Mouse (Mus musculus) myocyte (in vitro differentiated cells): ENCODE measurements around the gene 9430015G10Rik.

Experiments
- MAX ChIP-seq: IDR thresholded peaks from one replicate; pipeline ENCODE4 v1.6.1; 2011; ENCODE audit warnings: low read depth, mild to moderate bottlenecking, control low read depth
- MYOD1 ChIP-seq, 3 experiments: IDR thresholded peaks; one replicate each; pipeline ENCODE4 v1.6.1; 2011; ENCODE audit warnings: control low read depth in 2 of 3, low read depth in 2 of 3, mild to moderate bottlenecking in 2 of 3, moderate library complexity in 1 of 3; ENCODE audit not compliant: insufficient read length in 2 of 3, control insufficient read depth in 1 of 3
- MYOG ChIP-seq, 3 experiments: IDR thresholded peaks; one replicate each; pipeline ENCODE4 v1.6.1; 2011; ENCODE audit warnings: control low read depth in 2 of 3, low read depth in 2 of 3, mild to moderate bottlenecking in 2 of 3; ENCODE audit not compliant: insufficient read length in 2 of 3, control insufficient read depth in 1 of 3, insufficient read depth in 1 of 3
- POLR2A ChIP-seq: IDR thresholded peaks from one replicate; pipeline ENCODE4 v1.6.1; 2011; ENCODE audit warnings: low read depth, mild to moderate bottlenecking, control low read depth, moderate library complexity; ENCODE audit not compliant: insufficient read length
- SRF ChIP-seq: IDR thresholded peaks from one replicate; pipeline ENCODE4 v1.6.1; 2011; ENCODE audit warnings: low read depth; ENCODE audit not compliant: control insufficient read depth, insufficient read length
- TCF3 ChIP-seq: IDR thresholded peaks from one replicate; pipeline ENCODE4 v1.6.1; 2011; ENCODE audit warnings: low read depth, control low read depth; ENCODE audit not compliant: insufficient read length
- USF1 ChIP-seq: IDR thresholded peaks from one replicate; pipeline ENCODE4 v1.6.1; 2011; ENCODE audit warnings: low read depth, mild to moderate bottlenecking, control low read depth, moderate library complexity

GRCm38 (mm10) chr4:156083348-156083747 lies 26.4 kb upstream of the 9430015G10Rik start:
- no peak for TF ChIP-seq SRF
- no peak for TF ChIP-seq POLR2A
- no peak for TF ChIP-seq USF1
- no peak for TF ChIP-seq TCF3
- TF ChIP-seq MAX: no peak
- TF ChIP-seq MYOD1 (IDR thresholded peaks at IDR 0.05; ENCODE audit: control insufficient read depth in 1 of 3, insufficient read length in 2 of 3, low read depth in 2 of 3): no peak
- no peak for TF ChIP-seq MYOG (IDR thresholded peaks at IDR 0.05; ENCODE audit: control insufficient read depth in 1 of 3, insufficient read depth in 1 of 3, insufficient read length in 2 of 3, low read depth in 2 of 3)
